Mouse (Mus musculus): ENCODE measurements around the gene Otoa. TPM values are rescaled to one million over a fixed set of nuclear protein-coding genes. Genes with fewer than 3 reads are reported as not detected.

Otoa gene
- polyA plus RNA-seq, 1 experiment: 0.09 TPM

DNA sequence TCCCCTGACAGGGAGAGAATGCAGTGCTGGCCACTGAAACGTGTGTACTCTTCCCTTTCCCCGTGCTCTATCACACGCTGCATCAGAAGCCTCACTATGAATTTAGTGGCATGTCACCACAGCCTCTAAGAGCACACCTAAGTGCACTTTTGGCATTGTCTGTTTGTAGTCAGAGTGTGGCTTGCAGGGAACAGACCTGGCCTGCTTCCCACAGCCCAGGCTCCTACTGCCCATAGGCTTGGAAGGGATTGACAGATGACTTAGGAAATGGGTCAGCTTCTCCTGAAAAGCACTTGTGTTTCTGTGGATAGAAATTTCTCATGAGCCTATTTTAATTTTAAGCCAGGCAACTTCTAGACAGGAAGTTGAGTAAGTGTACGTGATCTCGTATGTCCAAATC, 6.0 kb upstream of the Otoa start:
- no peak for TF ChIP-seq FLI1 (IDR thresholded peaks at IDR 0.05; ENCODE audit: low read length)
- no peaks in the 10 kb centered on the region for H3K27me3 ChIP-seq (replicated peaks)
- H3K4me3 ChIP-seq (replicated peaks): peak overlapping the region; percentile 42
- peaks cover 74% of the 10 kb centered on the region for H3K36me3 ChIP-seq (replicated peaks; ENCODE audit: low read length)
- peaks cover 3% of the 10 kb centered on the region; the same call in 1 of the 2 replicates for H3K4me1 ChIP-seq
- no peaks in the 10 kb centered on the region for H3K9me3 ChIP-seq

DNA sequence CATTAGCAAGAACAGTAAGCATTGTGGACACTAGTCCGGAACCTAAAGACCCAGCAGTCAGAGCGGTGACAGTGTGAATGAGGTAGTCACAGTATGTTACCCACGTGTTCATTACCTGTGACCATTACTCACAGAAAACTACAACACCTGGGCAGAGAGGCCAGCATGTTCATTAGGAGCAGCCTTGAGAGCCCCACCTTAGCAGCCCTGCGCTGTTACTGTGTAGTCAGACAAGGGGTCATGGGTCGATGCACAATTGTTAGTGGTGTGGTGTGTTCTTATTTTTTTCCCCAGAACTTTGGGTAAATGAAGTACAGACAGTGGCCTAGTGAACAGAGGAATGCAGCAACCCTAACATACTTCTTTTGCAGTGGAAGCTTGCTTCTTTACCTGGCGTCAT, 4.1 kb upstream of the Otoa start:
- Histone ChIP-seq H3K9me3 (no peaks in the 10 kb centered on the region), H3K4me1 (no peaks in the 10 kb centered on the region), H3K36me3 (replicated peaks; ENCODE audit: low read length) (peaks cover 55% of the 10 kb centered on the region), H3K4me3 (replicated peaks) (no peak overlapping the region), H3K27me3 (replicated peaks) (no peaks in the 10 kb centered on the region)
- TF ChIP-seq GATA1 (IDR thresholded peaks at IDR 0.05; ENCODE audit: borderline replicate concordance, low read length): no peak
- TF ChIP-seq FLI1 (IDR thresholded peaks at IDR 0.05; ENCODE audit: low read length): no peak

GRCm38 (mm10) chr7:121077829-121078228, 3.6 kb upstream of the Otoa start:
- Histone ChIP-seq H3K4me1 (no peaks in the 10 kb centered on the region), H3K36me3 (replicated peaks; ENCODE audit: low read length) (peaks cover 54% of the 10 kb centered on the region), H3K9me3 (no peaks in the 10 kb centered on the region), H3K27me3 (replicated peaks) (no peaks in the 10 kb centered on the region), H3K4me3 (replicated peaks) (no peak overlapping the region)
- no peak for TF ChIP-seq FLI1 (IDR thresholded peaks at IDR 0.05; ENCODE audit: low read length)
- no peak for TF ChIP-seq GATA1 (IDR thresholded peaks at IDR 0.05; ENCODE audit: borderline replicate concordance, low read length)

- no peak overlapping the region for H3K4me3 ChIP-seq (replicated peaks)
- no peaks in the 10 kb centered on the region for H3K9me3 ChIP-seq
- H3K4me1 ChIP-seq: peaks cover 3% of the 10 kb centered on the region; the same call in 1 of the 2 replicates
- H3K36me3 ChIP-seq (replicated peaks; ENCODE audit: low read length): peaks cover 20% of the 10 kb centered on the region
- TF ChIP-seq GATA1 (IDR thresholded peaks at IDR 0.05; ENCODE audit: borderline replicate concordance, low read length) (no peak), FLI1 (IDR thresholded peaks at IDR 0.05; ENCODE audit: low read length) (no peak)
- H3K27me3 ChIP-seq (replicated peaks): peaks cover 8% of the 10 kb centered on the region
These were observed 366 bp downstream of the Otoa start for GRCm38 (mm10) chr7:121081816-121082215.

DNA sequence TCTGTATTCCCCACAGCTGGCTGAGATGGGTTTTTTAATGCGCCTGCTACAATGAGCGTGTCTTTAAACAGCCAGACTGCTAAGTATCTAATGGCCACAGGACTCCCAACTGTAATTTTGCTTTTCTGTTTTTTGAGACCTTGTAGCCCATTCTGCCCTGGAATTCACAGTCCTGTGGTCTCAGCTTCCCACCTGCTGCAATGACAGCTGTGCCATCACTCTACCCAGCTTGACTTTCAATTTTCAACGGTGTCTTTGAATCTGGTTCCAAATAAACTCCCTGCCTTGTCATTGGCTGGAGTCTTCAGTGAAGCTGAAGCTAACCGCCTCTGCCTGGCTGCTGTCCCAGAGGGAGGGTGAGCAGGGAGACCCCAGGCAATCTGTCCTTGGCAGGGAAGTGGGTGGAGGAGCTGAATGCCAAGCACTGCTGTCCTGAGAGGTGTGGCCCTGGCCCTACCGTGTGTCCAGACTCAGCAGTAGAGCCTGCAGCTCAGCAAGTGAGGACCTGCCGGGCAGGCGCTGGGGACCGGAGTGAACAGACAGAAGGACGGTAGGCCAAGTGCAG, 1.6 kb downstream of the Otoa start:
- TF ChIP-seq FLI1 (IDR thresholded peaks at IDR 0.05; ENCODE audit: low read length): no peak
- TF ChIP-seq GATA1 (IDR thresholded peaks at IDR 0.05; ENCODE audit: borderline replicate concordance, low read length): no peak
- Histone ChIP-seq H3K4me3 (replicated peaks) (no peak overlapping the region), H3K9me3 (no peaks in the 10 kb centered on the region), H3K4me1 (peaks cover 3% of the 10 kb centered on the region; the same call in 1 of the 2 replicates), H3K27me3 (replicated peaks) (peaks cover 12% of the 10 kb centered on the region), H3K36me3 (replicated peaks; ENCODE audit: low read length) (peaks cover 8% of the 10 kb centered on the region)

DNA sequence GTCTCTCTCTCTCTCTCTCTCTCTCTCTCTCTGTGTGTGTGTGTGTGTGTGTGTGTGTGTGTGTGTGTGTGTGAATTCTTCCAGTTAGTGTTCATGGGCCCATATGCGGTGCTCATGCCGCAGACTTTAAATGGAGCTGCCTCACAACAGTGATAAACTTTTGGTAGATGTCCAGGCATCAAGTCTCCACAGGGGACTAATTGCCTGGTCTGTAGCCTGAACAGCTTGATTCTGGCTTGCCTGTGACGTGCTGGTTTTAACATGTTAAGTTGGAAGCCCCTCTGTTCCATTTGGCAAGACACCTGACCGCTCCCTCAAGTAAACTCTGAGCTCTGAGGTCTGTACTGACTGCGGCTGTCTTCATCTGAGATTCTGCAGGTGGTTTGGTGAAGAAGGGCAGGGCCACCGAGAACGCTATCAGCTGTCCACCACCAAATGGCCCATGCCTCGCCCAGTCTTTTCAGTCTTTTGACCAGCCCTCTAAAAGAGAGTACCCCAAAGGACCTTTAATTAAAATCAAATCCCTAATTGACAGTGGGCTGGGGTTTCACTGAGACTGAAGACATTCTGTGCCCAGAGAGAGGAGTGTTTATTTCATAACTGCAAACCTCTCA, 3.5 kb downstream of the Otoa start:
- TF ChIP-seq GATA1 (IDR thresholded peaks at IDR 0.05; ENCODE audit: borderline replicate concordance, low read length) (no peak), FLI1 (IDR thresholded peaks at IDR 0.05; ENCODE audit: low read length) (no peak)
- Histone ChIP-seq H3K36me3 (replicated peaks; ENCODE audit: low read length) (no peaks in the 10 kb centered on the region), H3K4me3 (replicated peaks) (no peak overlapping the region), H3K9me3 (no peaks in the 10 kb centered on the region), H3K27me3 (replicated peaks) (peaks cover 16% of the 10 kb centered on the region), H3K4me1 (peaks cover 8% of the 10 kb centered on the region; the same call in 1 of the 2 replicates)

DNA sequence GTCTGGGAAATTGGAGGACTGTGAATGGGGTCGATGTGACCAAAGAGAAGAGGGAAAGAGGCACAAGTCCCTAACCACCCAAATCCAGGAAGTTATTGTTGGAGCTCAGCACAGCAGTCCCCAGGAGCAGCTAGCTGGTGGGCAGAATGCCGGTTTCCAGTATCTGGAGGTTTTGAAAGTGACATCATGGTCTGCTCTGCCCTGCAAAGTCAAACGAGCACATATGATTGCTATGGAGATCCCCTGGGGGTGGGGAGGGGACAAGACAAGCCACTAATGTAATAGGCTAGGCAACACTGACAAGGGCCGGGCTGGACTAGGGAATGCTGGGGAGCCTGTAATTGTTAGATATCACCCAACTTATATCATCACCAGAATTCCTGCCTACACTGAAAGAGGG, 4.0 kb downstream of the Otoa start:
- Histone ChIP-seq H3K27me3 (replicated peaks) (peaks cover 16% of the 10 kb centered on the region), H3K36me3 (replicated peaks; ENCODE audit: low read length) (no peaks in the 10 kb centered on the region), H3K4me3 (replicated peaks) (no peak overlapping the region), H3K9me3 (no peaks in the 10 kb centered on the region), H3K4me1 (peaks cover 9% of the 10 kb centered on the region; the same call in 1 of the 2 replicates)
- no peak for TF ChIP-seq GATA1 (IDR thresholded peaks at IDR 0.05; ENCODE audit: borderline replicate concordance, low read length)
- TF ChIP-seq FLI1 (IDR thresholded peaks at IDR 0.05; ENCODE audit: low read length): no peak

GRCm38 (mm10) chr7:121088745-121089144, 7.3 kb downstream of the Otoa start:
- H3K36me3 ChIP-seq (replicated peaks; ENCODE audit: low read length): no peaks in the 10 kb centered on the region
- TF ChIP-seq FLI1 (IDR thresholded peaks at IDR 0.05; ENCODE audit: low read length) (no peak), GATA1 (IDR thresholded peaks at IDR 0.05; ENCODE audit: borderline replicate concordance, low read length) (no peak)
- H3K4me1 ChIP-seq: peaks cover 12% of the 10 kb centered on the region
- no peaks in the 10 kb centered on the region for H3K9me3 ChIP-seq
- peaks cover 26% of the 10 kb centered on the region for H3K27me3 ChIP-seq (replicated peaks)
- no peak overlapping the region for H3K4me3 ChIP-seq (replicated peaks)

DNA sequence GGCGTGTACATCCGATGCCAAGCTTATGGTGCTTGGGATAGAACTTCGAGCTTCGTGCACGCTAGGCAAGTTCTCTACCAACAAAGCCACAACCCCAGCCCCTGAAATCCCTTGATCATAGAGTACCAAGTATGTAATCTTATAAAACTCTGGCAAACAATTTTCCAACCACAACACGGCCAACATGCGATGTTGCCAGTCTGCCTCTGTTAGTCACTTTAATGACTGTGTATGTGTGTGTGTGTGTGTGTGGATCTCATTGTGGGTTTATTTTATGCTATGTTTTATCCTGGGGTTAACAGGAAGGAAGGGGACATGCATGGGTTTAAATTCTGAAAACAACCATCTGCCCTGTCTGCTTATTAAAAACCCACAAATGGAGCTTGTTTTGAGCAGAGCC, 9.3 kb downstream of the Otoa start:
- TF ChIP-seq GATA1 (IDR thresholded peaks at IDR 0.05; ENCODE audit: borderline replicate concordance, low read length): no peak
- peaks cover 9% of the 10 kb centered on the region; the same call in 1 of the 2 replicates for H3K4me1 ChIP-seq
- H3K4me3 ChIP-seq (replicated peaks): no peak overlapping the region
- no peaks in the 10 kb centered on the region for H3K36me3 ChIP-seq (replicated peaks; ENCODE audit: low read length)
- H3K9me3 ChIP-seq: no peaks in the 10 kb centered on the region
- H3K27me3 ChIP-seq (replicated peaks): peaks cover 28% of the 10 kb centered on the region

- H3K4me1 ChIP-seq: peaks cover 9% of the 10 kb centered on the region; the same call in 1 of the 2 replicates
- no peak overlapping the region for H3K4me3 ChIP-seq (replicated peaks)
- no peaks in the 10 kb centered on the region for H3K9me3 ChIP-seq
- H3K36me3 ChIP-seq (replicated peaks; ENCODE audit: low read length): no peaks in the 10 kb centered on the region
- TF ChIP-seq FLI1 (IDR thresholded peaks at IDR 0.05; ENCODE audit: low read length) (no peak), GATA1 (IDR thresholded peaks at IDR 0.05; ENCODE audit: borderline replicate concordance, low read length) (no peak)
- H3K27me3 ChIP-seq (replicated peaks): peaks cover 22% of the 10 kb centered on the region
These were observed 11.6 kb downstream of the Otoa start for GRCm38 (mm10) chr7:121093026-121093425.
